Mouse (Mus musculus) testis, adult 2 months (tissue): Measurements from ENCODE around the gene Asb4.

Source experiments
- CTCF ChIP-seq: fragments of 200-500 bp; IDR thresholded peaks from 2 replicates; pipeline ENCODE4 v1.5.1; 2012; ENCODE audit warnings: low read depth, mild to moderate bottlenecking, inconsistent platforms, low read length, moderate library complexity; ENCODE audit not compliant: control insufficient read depth, insufficient read depth, insufficient replicate concordance
- POLR2A ChIP-seq: fragments of 200-500 bp; IDR thresholded peaks from 2 replicates; pipeline ENCODE4 v1.6.1; 2012; ENCODE audit warnings: low read depth, mild to moderate bottlenecking, inconsistent platforms, low read length, moderate library complexity; ENCODE audit not compliant: control insufficient read depth

GRCm38 (mm10) chr6:5357873-5358272 lies 25.3 kb upstream of the Asb4 start:
- no peak for TF ChIP-seq CTCF
- no peak for TF ChIP-seq POLR2A
